Mouse (Mus musculus): ENCODE measurements around the gene Nek2.

Gene Nek2

DNA sequence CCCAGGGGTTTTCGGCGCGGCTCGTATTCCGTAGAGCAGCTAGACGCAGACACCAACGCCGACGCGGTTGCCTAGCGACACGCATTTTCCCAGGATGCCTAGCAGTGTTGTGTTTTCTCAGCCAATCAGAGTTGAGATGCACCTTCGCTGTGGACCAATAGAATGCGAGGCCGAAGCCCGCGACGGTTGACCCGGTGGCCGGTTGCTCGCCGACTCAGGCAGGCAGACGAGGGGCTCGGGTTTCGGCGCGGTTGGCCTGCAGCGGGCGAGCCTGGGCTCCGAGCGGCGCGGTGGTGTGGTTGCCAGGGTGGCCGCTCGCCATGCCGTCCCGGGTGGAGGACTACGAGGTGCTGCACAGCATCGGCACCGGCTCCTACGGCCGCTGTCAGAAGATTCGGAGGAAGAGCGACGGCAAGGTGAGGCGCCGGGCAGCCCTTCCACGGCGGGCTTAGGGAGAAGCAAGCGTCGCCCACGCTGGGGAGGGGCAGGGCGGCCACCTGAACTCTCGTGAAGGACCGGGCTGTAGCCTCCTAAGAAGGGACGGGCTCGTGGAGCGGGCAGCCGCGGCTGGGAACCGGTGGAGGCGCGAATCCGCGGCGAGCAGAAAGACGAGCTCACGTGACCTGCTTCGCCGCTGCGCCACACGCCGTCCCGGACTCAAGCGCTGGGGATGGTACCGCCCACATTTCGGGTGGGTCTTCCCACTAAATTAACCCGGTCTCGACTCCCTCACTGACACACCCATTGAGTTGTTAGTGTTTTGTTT lies at the start of gene Nek2:
Gene Nek2 (plus strand): TSS at position 119 of the 766 bp plus-strand sequence.
- DNase-seq (ENCODE audit: low read depth, low spot score), result peak; percentile 95

GRCm38 (mm10) chr1:191774106-191774505 lies 47.1 kb upstream of the Nek2 start:
- DNase-seq (ENCODE audit: low read depth, low spot score), result no peak

DNA sequence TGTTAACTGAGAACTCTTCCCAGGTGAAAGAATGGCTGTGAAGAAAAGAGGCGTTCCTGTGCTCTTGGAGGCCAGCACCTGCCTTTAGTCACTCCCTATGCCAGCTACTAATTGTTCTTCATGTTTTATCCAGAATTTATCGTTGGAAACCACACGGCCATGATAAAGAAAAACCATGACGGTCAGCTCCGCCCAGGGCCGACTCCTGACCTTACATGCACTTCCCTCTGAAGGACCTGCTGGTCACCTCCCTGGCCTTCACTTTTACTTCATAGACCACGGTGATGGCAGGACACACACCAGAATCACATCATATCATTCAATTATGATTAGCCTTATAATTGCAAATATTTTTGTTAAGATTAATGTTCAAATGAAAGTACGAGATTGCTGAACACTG lies 46.1 kb upstream of the Nek2 start:
- DNase-seq (ENCODE audit: low read depth, low spot score), result no peak

DNA sequence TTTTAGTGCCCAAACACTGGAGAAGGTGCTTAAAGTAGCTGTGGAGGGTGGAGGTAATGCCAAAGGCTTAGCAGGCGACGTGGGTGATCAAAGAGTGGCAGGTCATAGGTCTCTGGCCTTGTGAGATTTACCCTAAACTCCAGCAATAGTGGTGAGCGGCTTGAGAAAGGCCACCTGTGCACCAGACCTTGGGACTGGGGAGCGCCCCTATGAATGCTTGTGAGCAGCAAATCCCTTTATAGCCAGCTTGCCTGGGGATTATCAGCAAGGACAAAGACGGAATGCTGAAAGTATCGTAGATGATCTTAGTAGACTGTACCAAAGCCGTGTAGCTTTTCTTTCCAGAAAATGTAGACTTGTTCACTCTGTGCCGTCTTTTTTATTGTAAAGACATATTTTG lies 43.7 kb upstream of the Nek2 start:
- no peak for DNase-seq (ENCODE audit: low read depth, low spot score)

- no peak for DNase-seq (ENCODE audit: low read depth, low spot score)
These were observed 40.8 kb upstream of the Nek2 start for GRCm38 (mm10) chr1:191780470-191780869.

GRCm38 (mm10) chr1:191785108-191785507 lies 36.1 kb upstream of the Nek2 start:
- DNase-seq (ENCODE audit: low read depth, low spot score), result no peak

DNA sequence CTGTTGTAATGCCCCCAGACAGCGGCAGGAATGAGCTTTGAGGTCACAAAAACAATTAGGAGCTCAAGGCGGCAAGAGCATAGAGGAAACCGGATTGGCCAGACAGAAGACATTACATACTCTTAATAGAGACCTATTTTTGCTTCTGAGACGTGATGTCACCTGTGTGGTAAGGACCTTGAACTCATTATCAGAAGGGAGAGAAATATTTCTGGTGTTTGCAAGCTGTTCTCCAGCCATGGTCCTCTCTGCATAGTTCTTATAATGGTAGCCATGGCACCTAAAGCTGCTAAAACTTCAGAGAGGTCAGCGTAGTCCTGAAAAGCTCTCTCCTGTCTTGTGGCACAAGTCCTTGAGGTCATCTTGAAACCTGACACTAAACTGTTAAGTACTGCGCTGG lies 35.0 kb upstream of the Nek2 start:
- DNase-seq (ENCODE audit: low read depth, low spot score), result no peak

- DNase-seq (ENCODE audit: low read depth, low spot score), result no peak
These were observed 33.9 kb upstream of the Nek2 start for GRCm38 (mm10) chr1:191787379-191787778.

- DNase-seq (ENCODE audit: low read depth, low spot score), result no peak
These were observed 28.3 kb upstream of the Nek2 start for GRCm38 (mm10) chr1:191792991-191793390.

DNA sequence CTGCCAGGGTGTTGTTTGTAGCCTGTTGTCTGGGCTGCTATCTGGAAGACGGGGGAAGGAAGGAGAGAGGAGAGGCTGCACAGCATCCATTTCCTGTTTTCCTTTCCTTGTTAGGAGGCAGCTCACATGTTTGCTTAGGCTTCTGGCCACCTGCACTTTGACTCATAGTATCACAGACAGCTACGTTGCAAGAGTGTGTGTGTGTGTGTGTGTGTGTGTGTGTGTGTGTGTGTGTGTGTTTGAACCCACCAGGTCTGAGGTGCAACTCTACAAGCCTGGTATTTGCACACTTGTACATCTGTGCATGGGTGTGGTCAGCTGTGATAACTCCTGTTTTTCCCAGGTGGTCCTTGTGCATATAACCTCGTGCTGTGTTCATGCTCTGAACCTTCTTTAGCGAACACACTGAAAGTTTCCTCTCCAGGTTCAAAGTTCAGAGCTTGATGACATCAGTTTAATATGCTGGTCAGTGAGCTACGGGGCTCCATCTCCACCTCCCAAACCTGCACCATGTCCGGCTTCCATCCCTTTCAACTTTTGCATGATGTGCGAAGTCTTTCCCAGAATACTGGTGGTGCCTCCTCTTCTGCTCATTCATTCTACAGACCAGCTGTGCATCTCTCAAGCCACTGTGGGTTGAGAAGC lies 27.2 kb upstream of the Nek2 start:
- no peak for DNase-seq (ENCODE audit: low read depth, low spot score)

DNA sequence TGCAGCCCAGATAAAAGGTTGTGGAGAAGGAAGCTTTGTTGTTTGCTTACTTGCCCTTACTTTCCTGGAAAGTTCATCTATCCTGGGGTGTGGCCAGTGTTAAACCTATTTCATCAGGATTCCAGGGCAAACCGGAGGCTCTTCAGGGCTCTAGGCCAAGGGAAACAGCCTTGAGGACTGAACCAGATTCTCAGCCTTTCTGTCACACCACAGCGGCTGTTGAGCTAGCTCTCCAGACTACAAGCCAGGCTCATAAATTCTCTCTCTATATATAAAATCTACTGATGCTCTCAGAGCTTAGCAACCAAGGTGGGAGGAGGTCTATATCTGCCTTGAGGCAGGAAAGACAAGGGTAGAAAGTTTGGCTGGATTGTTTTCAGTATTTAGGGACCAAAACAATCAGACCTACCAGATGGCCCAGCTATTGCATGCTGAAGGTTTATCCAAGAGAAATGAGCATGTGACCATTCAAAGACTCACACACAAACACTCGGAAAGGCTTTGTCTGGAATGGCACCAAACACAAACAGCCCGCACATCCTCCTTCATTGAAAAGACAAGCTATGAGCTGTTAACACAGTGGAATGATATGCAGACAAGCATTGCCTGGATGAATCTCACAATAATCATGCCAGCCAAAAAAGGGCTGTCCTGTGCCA lies 24.9 kb upstream of the Nek2 start:
- no peak for DNase-seq (ENCODE audit: low read depth, low spot score)

- no peak for DNase-seq (ENCODE audit: low read depth, low spot score)
These were observed 19.0 kb upstream of the Nek2 start for GRCm38 (mm10) chr1:191802093-191802819.

GRCm38 (mm10) chr1:191802820-191803655 lies 18.2 kb upstream of the Nek2 start:
- DNase-seq (ENCODE audit: low read depth, low spot score), result no peak

- no peak for DNase-seq (ENCODE audit: low read depth, low spot score)
These were observed 16.5 kb upstream of the Nek2 start for GRCm38 (mm10) chr1:191804747-191805146.

DNA sequence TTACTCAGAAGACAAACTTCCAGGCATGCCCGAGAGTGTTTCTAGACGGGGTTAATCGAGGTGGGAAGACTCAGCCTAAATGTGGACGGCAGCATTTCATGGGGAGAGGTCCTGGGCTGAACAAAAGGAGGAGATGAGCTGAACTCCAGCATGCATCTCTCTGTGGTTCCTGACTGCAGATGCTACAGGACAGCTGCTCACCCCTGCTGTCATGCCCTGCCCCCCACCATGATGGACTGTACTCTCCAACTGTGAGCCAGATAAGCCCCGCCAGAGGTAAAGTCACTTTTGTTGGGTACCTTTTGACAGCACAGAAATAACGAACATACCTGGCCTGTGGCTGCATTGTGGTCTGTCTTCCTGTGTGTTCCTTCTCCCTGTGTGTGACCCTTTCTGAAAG lies 15.5 kb upstream of the Nek2 start:
- DNase-seq (ENCODE audit: low read depth, low spot score), result no peak

GRCm38 (mm10) chr1:191806740-191807139 lies 14.5 kb upstream of the Nek2 start:
- DNase-seq (ENCODE audit: low read depth, low spot score), result peak; percentile 55

DNA sequence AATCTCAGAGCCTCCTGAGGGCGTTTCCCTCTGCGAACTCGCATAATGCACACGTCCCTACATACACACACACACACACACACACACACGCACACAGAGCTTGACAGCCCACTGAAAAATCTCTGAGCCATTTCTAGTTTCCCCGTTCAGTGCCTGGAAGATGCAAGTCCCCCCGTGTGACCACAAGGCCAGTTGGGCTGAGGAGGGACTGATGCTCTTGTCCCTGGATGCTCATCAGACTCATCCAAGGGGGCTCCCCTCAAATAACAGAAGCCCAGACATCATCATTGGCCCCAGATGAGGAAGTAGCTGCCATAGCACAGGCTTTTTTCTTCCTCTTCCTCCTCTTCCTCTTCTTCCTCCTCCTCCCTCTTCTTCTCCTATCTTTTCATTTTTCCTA lies 13.3 kb upstream of the Nek2 start:
- peak; percentile 55 for DNase-seq (ENCODE audit: low read depth, low spot score)

- DNase-seq (ENCODE audit: low read depth, low spot score), result no peak
These were observed 12.5 kb upstream of the Nek2 start for GRCm38 (mm10) chr1:191808688-191809223.

GRCm38 (mm10) chr1:191811774-191812173 lies 9.5 kb upstream of the Nek2 start:
- DNase-seq (ENCODE audit: low read depth, low spot score), result no peak

DNA sequence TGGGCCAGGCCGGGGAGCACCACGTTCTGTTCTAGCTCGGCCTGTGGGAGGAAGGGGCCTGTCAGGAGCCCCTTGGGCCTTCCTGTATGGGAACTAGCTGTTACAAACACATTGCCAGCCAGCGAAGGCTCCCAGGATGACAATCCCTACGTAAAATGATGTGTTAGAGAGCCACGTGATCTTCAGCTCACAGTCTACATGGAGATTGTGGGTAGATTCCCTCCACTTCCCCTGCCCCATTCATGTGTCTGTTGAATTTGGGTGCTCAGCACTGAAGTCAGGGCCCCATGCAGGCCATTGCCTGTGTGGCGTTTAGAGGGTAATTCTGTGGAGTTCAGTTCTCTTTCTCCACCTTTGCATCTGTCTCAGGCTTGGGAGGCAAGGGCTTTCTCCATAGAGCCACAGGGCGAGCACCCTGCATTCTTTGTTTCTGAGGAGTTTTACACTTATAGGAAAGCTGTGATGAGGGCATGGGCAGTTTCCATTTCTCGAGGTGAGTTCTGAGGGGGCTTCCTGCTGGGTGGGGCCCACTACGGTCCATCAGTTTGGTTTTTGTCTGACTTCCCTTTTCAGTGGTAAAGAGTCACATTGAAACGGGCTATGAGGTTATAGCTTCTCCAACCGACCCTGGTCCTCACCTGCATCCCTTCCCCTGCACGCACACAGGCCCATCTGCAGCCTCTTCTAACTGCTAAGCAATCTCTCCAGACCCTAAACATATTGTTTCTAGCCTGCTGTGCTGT lies 8.1 kb upstream of the Nek2 start:
- DNase-seq (ENCODE audit: low read depth, low spot score), result peak; percentile 93

Data from A20 (cell line).